Mouse (Mus musculus) erythroblast, embryonic 14.5 days (primary cell): ENCODE data around the gene Rasa2.

Experiments used
- GATA1 ChIP-seq: IDR thresholded peaks from 2 replicates; pipeline ENCODE4 v1.6.1; 2012; ENCODE audit warnings: low read length, inconsistent platforms, mixed read lengths
- TAL1 ChIP-seq: IDR thresholded peaks from 3 replicates; pipeline ENCODE4 v1.6.1; 2012; ENCODE audit warnings: low read length, inconsistent platforms, mixed read lengths

- TF ChIP-seq TAL1 (no peak), GATA1 (no peak)
Measured at GRCm38 (mm10) chr9:96669877-96670276, 38.5 kb upstream of the Rasa2 start.
